Mouse (Mus musculus): ENCODE results near the gene Cyp2d40.

DNA sequence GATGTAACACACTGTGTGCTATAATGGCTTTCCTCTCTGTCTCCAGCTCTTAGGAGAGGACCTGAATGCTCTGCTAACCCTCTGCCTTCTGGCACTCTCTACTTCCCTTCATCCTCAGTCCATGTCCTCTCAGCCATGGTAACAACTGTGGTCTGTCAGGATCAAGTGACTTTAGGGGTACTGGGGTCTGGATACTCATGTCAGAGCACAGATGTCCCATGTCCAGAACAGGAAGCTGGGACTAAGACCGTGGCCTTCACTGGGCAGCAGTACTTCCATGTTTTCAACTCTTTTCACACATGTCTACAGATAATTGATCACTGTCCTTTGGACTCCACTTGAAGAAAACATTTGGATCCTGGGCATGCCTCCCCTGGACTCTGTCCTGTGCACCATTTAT lies 19.8 kb upstream of the Cyp2d40 start:
- TF ChIP-seq POLR2A (IDR thresholded peaks at IDR 0.05; ENCODE audit: borderline replicate concordance, extremely low read depth, insufficient read depth, insufficient read length, poor library complexity, severe bottlenecking) (no peak), CTCF (IDR thresholded peaks at IDR 0.05; ENCODE audit: borderline replicate concordance, extremely low read depth, insufficient read depth, insufficient read length) (no peak)
